Mouse (Mus musculus) adrenal gland, adult 18-20 months (tissue): Measurements from ENCODE around the gene Wdr41. TPM values are rescaled to one million over a fixed set of nuclear protein-coding genes. Genes with fewer than 3 reads are reported as not detected.
A peak's percentile ranks its signal among the peaks of the same experiment; 100 is the strongest.

ENCODE experiments used
- DNase-seq, 2 experiments: peaks; one replicate each; pipeline ENCODE4 v3.0.0; 2021 to 2022; ENCODE audit warnings: low spot score in 2 of 2
- long read RNA-seq, 2 experiments: library from polyadenylated mRNA; stranded (forward); transcript quantifications; one replicate each; pipeline ENCODE4 v2.0.0; 2021
- total RNA-seq, 2 experiments: library from RNA; stranded (reverse); gene quantifications; 1 replicate in 1 of 2; 2 replicates in 1 of 2; pipeline ENCODE4 v1.2.3; 2021

Gene Wdr41
- 10 to 100 TPM; 16.9 to 18.4 TPM for total RNA-seq
- long read RNA-seq, experiment 1, partial matches to known transcripts = 0 of 1 reads
- long read RNA-seq, experiment 1, other reads (novel, unspliced or antisense) = 1 of 1 reads
- long read RNA-seq, experiment 2, partial matches to known transcripts = 2 of 6 reads
- long read RNA-seq, experiment 2, other reads (novel, unspliced or antisense) = 4 of 6 reads

DNA sequence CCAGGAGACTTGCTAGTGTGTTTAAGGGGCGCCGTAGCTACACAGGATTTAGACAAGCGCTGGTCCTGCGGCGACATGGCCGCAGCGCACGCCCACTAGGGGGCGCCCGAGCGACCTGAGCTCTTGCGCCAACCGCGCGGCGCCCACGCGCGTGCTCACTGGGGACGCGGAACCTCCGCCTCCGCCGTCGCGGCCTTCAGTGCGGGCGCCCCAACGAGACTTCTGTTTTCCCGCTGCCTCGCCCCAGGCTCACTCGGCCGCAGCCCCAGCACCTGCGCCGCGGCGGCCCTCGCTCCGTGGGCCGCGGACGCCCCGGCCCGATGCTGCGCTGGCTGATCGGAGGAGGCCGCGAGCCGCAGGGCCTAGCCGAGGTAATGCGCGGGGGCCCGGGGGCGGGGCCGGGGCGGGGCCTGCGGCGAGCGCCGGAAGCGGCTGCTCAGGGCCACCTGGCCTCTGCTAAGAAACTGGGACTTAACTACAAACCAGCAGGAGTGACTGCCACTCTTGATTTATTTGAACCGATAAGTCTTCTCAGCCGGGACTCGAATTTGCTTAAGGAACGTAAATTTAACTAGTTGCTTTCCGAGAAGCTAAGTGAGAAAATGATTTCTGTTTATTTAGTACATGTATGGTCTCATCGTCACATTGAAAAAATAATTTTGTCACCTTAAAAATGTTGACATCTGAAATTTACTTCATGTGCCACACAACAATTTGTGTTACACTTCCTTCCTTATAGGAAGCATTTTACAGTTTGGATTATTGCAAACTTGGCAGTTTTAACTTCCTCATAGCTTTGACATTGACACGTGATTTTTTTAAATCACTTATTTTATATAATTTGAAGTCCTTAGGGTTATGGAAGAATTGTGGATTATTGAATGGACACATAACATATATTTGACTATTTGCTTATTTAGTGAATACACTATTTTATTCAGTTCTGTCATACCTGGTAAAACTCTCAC, at the start of gene Wdr41:
Wdr41 (plus strand) TSS at position 126 of the 968 bp plus-strand sequence.
- DNase-seq = peak; percentile 91 to 95

DNA sequence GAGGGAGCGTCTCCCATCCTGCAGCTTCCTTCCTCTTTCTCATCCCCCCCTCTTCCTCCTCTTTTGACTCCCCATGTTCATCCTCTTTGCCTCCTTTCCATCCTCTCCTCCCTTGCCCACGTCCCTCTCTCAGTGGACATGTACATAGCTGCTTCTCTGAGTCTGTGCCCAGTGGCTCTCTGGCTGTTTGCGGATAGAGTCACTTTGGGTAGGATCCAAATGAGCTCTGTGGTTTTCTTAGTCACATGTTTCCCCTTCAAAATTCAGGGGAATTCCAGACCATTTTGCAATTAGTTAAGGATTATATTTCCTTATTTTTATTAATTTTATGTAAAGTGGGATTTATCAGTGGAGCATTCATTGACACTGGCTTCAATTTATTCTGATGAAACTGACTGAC, 48.1 kb upstream of the Wdr41 start:
- no peak for DNase-seq

DNA sequence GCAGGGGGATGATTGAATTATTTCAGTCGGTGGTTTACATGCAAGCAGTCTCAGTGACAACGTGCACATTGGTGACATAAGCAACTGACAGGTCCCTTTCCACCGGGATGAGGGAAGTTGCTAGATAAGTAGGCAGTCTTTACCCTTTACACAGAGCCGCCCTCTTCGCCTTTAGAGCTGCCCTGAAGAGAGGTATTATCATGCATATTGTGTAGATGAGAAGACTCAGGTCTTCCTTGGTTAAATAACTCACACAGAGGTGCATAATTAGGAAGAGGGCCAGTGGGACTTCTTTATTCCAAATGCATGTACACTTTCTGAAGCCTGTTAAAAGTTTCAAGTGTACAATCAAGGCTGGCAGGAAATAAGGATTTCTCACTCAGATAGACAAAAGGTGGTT, 37.7 kb upstream of the Wdr41 start:
- no peak for DNase-seq

DNA sequence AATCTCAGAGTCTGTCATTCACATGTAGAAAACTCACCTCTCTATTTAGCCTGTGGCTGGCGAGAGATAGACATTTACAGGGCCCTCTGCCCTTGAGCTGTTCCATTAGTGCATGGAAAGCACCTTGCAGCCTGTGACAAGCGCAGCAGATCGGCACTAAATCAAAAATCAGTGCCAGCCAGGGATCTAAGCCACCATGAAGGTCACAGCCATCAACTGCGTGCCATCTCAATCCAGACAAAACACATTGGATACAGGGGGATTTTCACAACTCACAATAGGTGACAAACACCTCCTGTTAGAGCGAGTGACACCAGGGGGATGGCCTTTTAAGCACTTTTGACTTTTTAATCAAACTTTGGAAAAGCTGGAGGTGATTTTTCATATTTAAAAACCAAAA, 36.0 kb upstream of the Wdr41 start:
- no peak for DNase-seq

DNA sequence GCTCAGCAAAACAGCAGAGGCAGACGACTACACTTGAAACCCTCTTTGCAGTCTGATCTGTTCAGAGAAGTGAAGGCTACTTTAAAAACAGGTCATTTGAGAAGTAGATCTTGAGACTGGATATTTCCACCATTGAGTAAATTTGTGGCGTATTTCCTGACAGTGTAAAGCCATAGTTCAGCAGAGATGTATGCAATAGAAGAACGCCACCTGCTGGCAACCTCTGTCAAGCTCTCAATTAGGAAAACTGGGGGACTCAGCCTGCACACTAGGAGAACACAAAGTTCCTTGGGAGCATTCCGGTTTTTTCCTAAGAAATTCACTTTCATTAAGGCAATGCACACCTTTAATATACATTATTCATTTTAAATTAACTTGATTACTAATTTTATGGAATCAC, 34.9 kb upstream of the Wdr41 start:
- peak; percentile 62 to 66 for DNase-seq

DNA sequence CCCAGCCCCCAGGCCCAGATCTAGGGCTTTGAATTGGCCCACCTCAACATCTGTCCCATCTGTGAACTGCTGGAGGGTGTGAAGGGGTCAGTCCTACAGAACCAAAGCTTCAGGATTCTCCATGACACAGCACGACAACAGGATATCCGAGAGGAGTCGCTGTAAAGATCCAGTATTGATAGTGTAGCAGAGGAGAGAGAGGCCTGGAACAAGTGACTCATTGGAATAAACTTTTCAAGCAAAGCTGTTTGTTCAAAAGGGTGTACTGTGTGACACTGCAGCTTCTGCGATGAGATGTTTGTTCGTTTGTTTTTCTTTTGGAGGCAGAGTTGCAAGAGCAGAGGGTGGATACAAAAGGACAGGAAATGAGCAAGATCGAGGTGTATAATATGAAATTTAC, 20.2 kb upstream of the Wdr41 start:
- no peak for DNase-seq

DNA sequence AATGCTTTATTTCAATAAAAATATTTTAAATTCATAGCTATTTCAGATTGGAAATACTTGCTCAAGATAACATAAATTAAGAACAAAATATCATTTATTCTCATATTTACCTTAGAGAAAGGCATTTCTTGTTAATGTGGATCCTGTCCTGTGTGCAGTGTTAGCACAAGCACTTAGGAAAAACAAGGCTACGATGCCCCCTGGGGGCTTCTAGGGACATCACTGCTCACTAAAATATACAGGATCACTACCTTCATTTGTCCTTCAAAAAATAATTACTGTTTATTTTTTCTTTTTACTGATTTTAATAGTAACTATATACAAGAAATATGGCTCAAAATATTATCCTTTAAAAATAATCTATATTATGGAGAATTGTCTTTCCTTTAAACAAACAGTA, 18.2 kb upstream of the Wdr41 start:
- no peak for DNase-seq

DNA sequence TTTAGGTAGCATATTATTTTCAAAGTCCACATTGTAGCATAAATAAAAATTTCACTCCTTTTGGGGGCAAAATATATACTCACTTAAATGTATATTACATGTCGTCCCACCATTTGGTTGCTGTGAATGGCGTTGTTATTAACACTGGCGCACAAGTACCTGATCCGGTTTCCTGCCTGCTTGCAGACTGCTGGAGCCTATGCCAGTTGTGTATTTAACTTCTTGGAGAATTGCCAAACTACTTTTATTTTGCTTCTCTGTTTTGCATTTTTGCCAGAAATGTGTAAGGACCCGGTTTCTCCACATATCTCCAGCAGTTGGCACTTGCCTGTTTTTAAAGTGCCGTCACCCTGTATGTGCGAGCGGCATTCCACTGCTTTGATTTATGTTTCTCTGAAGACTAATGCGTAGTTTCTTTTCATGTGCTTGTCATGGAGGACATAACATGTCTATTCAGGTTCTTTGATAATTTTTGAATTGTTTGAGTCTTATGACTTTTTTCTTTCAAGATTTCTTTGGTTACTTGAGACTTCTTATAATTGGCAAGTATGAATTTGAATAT, 6.1 kb upstream of the Wdr41 start:
- no peak for DNase-seq

DNA sequence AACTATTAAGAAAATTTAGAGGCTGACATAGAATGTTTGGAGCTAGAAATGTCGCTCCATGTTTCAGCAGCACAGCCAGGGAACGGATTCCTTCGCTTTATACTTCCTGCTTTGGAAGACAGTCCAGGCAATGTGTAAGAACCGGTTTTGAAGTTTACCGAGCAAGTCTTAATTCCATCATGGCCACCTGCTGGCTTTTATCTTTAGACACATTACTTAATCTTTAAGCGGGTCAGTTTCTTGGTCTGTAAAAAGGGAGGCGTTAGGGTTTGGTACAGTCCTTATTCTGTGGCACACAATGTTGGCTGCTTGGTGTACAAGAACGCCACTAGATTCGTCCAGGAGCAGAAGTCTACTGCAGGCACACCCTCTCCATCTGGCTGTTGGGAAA, 321 bp upstream of the Wdr41 start:
- DNase-seq = no peak

DNA sequence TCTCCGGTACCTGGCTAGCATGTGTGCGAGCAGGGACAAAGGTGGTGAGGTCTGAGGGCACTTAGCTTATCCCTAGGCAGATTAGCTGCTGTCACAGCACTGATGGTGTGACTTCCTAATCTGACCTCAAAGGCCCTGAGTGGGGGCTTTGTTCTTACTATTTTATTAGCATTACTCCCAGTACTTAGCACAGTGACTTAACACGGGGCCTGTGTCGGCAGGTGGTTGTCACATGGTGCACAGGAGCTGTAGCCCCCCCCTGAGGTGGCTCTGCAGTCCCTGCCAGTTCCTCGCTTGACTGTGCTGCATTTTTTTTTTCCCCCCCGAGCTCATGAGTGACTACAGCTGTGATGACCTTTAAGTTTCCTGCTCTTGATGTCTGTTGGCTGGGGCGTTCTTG, 2.9 kb downstream of the Wdr41 start:
- DNase-seq = no peak

DNA sequence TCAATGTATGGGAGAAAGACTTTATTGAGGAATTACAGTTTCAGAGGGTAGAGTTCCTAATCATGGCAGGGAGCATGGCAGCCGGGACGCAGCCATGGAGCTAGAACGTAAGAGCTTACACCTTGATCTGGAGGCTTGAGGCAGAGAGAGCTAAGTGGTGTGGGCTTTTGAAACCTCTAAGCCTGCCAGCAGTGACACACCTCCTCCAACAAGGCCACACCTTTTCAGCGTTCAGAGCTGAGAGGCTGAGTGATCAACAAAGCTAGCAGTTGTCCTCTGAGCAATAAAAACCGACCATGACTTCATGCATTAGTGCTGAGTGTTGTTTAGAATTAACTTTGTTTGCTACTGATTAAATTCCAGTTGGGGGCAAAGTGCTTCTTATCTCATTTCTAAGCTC, 14.4 kb downstream of the Wdr41 start:
- DNase-seq = no peak

DNA sequence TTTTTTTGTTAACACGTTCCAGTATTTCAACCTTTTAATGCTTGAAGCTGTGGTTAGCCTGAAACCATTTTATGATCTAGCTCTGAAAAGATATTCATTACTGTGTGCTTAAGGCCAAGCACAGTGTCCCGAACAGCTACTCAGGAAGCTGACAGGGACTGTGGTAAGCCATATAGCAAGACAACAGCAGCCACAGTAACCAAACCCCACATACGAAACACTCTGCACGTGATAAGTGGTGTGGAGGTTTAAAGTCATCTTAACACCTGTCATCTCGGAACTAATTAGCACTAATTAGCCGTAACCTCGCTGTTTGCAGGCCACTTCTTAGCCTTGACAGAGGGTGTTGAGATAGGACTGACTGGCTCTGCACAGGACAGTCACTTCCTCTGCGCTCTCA, 31.1 kb downstream of the Wdr41 start:
- DNase-seq = no peak

DNA sequence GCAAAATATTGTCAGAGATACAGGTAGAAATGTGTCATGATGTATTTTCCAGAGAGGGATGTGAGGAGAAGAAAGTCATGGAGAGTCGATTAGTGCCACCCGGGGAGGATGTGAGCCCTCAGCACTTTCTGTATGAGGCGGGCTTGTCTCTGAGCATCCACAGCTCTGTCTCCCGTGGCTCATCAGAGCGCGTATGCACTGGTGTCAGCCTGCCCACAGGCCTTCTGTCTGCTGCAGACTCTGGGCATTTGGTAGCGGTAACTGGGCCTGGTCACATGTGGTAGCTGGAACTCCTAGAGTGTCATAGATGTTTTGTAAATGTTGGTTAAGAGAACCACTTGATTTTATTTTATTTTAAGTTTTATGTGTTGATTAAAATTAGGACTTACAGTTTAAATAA, 33.1 kb downstream of the Wdr41 start:
- DNase-seq = no peak

DNA sequence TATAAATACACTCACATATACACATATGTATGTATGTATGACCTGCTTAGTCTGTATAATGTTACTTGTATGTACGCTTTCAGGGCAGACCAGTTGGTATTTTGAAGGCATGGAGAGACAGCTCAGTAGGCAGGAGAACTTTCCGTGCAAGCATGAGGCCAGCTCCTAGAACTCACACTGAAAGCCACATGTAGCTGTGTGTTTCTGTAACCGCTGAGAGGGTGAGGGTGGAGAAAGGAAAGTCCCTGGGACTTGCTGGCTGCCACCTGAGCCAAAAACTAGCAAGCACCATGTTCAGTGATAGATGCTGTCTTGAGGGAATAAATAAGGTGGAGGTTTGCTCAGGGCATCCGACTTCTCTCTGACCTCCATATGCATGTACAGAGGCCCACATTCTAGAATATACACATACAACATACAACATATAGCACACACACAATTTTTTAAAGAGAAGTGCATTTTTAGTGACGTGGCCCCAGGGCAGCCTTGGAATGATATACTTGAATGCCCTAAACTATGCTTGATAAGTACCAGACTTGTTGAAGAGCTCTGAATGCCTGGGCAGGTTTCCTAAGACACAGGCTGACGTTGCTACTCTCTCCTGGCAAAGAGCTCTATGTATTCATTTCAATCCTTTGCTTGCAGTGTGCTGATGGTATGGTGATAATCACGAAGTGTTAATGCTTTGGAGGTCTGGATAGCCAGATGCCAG, 35.6 kb downstream of the Wdr41 start:
- no peak for DNase-seq

DNA sequence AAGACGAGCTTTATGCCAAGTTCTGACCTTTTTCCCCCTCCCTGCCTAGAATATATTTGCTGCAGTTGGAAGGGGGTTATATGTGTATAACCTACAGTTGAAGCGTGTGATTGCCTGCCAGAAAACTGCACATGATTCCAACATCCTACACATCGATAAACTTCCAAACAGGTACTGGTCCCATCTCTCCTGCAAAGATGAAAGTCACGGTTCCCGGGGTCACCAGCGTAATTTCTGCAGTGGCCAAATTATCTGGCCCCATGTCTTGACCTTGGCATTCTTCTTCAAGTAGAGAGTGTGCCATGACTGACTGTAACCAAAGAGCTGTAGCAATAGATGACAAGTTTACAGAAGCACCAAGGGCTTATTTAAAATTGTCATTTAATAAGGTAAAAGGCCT, 41.1 kb downstream of the Wdr41 start:
- DNase-seq = no peak

DNA sequence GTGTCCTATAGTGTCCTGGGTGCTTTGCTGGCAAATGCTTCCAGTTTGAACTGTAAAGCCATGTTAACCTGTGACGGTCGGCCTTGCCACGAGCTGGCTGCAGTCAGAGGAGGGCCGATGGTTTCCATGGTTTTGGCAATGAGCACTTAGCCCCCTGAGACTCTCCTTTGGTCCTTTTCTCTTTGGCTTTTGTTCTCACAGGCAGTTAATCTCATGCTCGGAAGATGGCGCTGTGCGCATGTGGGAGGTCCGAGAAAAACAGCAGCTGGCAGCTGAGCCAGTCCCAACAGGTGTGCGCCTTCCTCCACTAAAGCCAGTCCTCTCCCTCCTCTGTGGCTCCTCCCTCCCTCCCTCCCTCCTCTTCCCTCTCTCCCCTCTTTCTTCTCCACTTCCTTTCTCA, 41.8 kb downstream of the Wdr41 start:
- DNase-seq = peak; percentile 55 to 60

DNA sequence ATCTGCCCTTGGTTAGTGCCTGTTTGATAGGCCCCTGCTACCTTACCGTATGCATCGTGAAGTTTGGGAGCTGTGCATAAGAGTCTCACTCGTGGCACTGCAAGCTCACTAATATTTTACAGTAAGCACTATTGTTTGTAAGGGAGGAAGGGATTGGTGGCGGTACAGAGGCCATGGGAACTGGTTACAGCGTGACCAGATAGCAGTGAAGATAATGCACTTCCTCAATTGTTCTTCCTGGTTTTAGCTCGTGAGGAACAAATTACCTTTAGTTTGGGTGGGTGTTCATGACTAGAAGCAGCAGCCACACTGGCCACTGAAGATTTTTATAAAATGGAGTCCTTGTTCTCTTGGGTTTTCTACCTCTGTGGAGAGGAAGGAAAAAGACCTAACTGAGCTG, 43.2 kb downstream of the Wdr41 start:
- no peak for DNase-seq

DNA sequence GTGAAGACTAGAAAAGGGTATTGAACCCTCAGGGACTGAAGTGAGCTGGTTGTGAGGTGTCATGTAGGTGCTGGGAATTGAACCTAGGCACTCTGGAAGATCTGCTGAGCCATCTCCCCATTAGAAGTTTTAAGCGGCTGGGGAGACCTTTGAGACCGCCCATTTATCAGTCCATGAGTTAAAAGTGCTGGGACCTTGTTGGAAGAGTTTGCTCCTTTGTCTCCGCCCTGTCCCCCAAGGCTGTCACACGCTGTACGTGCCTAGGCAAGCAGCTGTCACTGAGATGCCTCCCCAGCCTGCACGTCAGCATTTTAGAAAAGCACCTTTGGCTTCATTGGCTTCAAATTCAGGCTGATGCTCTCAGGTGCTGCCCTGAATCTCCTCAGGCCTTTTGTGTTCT, 44.1 kb downstream of the Wdr41 start:
- no peak for DNase-seq

DNA sequence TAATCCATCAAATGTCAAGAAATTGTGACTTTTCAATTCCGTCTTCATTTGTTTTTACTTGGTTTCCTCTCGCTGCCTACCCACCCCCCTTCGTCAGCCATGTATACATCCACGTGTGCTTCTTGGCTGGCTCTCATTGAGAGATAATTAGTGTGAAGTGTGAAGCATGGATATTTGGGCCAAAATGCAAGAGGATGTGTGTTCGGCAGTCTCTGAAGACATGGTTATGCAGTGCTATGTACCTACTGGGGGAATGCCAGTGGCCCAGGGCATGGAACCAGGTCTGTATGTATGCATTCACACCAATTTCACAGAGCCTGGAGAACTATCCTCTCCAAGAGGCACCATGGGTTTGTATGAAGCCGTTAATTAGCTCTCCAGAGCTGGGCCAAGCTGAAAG, 54.7 kb downstream of the Wdr41 start:
- DNase-seq = no peak

DNA sequence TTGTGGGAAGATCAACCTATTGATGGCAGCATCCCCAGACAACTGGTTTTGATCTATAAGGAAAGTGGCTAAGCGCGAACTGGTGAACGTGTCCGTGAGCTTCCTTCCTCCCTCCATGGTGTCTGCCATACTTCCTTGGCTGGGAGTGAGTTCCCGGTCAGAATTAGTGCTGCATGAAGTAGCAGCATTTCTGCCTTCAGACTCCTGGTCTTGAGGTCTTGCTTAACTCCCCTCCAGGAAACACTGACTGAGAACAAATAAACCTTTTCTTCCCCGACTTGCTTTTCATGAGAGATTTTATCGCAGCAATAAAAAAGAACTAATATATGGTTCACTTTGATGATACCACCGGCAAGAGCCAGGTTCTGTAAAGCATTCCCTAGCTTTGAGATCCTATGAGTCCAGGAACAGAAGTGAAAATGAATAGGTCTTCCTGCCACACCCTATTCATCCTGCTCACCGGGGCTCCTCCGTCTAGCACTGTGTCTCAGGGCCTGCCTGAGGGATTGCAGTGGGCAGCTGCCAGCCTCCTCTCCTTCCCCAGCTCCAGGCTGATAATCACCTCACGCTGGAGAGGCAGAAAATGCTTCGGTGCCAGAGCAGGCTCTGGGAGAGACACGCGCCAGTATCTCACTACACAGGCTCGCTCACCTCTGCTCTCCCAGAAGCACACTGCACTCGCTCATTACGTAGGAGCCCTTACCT, 56.1 kb downstream of the Wdr41 start:
- no peak for DNase-seq

DNA sequence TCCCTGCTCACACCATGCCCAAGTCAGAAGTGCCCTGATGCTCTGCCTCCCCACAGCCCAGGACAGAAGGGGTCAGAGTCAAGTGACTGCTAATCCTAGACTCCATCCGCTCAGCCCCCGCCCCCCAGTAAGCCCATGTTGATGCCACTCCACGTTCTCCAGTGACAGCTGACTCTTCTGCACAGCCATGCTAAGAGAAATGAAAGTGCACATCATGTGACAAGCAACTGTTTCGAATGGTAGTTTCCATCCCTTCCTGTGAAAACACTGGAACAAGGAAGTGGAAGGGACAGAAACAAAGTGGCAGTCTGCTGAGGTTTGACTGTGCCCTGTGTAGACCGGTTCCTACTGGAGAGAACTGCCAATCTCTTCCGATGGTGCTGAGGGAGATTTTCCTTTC, 56.8 kb downstream of the Wdr41 start:
- DNase-seq = no peak
